Mouse (Mus musculus): ENCODE measurements around the gene Bhlha9. TPM values are rescaled to one million over a fixed set of nuclear protein-coding genes. Genes with fewer than 3 reads are reported as not detected.

Bhlha9 gene
- total and polyA plus RNA-seq, 3 experiments: not detected

GRCm38 (mm10) chr11:76707656-76708055, 35.4 kb downstream of the Bhlha9 start:
- no peaks in the 10 kb centered on the region for H3K36me3 ChIP-seq (replicated peaks in 1 of 2; ENCODE audit: control insufficient read depth in 1 of 2, insufficient read depth in 1 of 2, low read length in 1 of 2)
- dilution Hi-C loops (cut with MboI; ENCODE audit: extremely low pct_ligation_motif_present, extremely low pct_unique_long_range_greater_than_20kb, low sequenced_read_pairs) (no loop called here), in situ Hi-C loops (cut with MboI; ENCODE audit: low pct_ligation_motif_present, low pct_unique_long_range_greater_than_20kb, low sequenced_read_pairs) (no loop called here)
- no peak overlapping the region for H3K9ac ChIP-seq (ENCODE audit: insufficient read depth, low read depth)
- peaks cover 8% of the 10 kb centered on the region for H3K9me3 ChIP-seq (replicated peaks; ENCODE audit: low read length)
- peaks cover 58% of the 10 kb centered on the region for H3K27me3 ChIP-seq (replicated peaks)
- TF ChIP-seq MAFK (IDR thresholded peaks at IDR 0.05; ENCODE audit: insufficient replicate concordance, low read length): no peak
- TF ChIP-seq GABPA (IDR thresholded peaks at IDR 0.05; ENCODE audit: insufficient replicate concordance, low read depth, low read length): no peak
- TF ChIP-seq JUND (conservative IDR thresholded peaks at IDR 0.05; ENCODE audit: low read depth, low read length): no peak
- TF ChIP-seq NELFE (IDR thresholded peaks at IDR 0.05; ENCODE audit: low read depth, low read length): no peak
- TF ChIP-seq SIN3A (IDR thresholded peaks at IDR 0.05; ENCODE audit: low read length): no peak
- no peak for TF ChIP-seq CTCF (conservative IDR thresholded peaks at IDR 0.05 in 1 of 2, IDR thresholded peaks at IDR 0.05 in 1 of 2; ENCODE audit: low read depth in 2 of 2, low read length in 2 of 2)
- no peak for TF ChIP-seq E2F4 (IDR thresholded peaks at IDR 0.05; ENCODE audit: insufficient replicate concordance, low read depth, low read length)
- TF ChIP-seq JUN (IDR thresholded peaks at IDR 0.05; ENCODE audit: insufficient read depth, low read depth, low read length): no peak
- no peak for TF ChIP-seq ELF1 (IDR thresholded peaks at IDR 0.05; ENCODE audit: low read depth, low read length)
- TF ChIP-seq MEF2A (IDR thresholded peaks at IDR 0.05; ENCODE audit: borderline replicate concordance, low read depth, low read length): no peak
- no peak for TF ChIP-seq POLR2AphosphoS2 (IDR thresholded peaks at IDR 0.05; ENCODE audit: low read depth, low read length)
- no peak for TF ChIP-seq USF2 (conservative IDR thresholded peaks at IDR 0.05; ENCODE audit: low read depth, low read length)
- TF ChIP-seq ZNF384 (IDR thresholded peaks at IDR 0.05; ENCODE audit: low read depth, low read length): no peak
- no peak for TF ChIP-seq MXI1 (IDR thresholded peaks at IDR 0.05; ENCODE audit: low read depth, low read length)
- TF ChIP-seq POLR2A (IDR thresholded peaks at IDR 0.05; ENCODE audit: low read depth, low read length): no peak
- no peak for TF ChIP-seq CHD2 (IDR thresholded peaks at IDR 0.05; ENCODE audit: low read length)
- TF ChIP-seq MAZ (IDR thresholded peaks at IDR 0.05; ENCODE audit: low read depth, low read length): no peak
- no peak for TF ChIP-seq UBTF (IDR thresholded peaks at IDR 0.05; ENCODE audit: low read depth, low read length)
- no peak overlapping the region for H3K4me3 ChIP-seq (replicated peaks in 1 of 3; ENCODE audit: low read depth in 2 of 3, low read length in 2 of 3, poor library complexity in 1 of 3)
- H3K27ac ChIP-seq (ENCODE audit: insufficient read depth, low read depth): no peak overlapping the region
- H3K79me2 ChIP-seq (replicated peaks; ENCODE audit: control insufficient read depth, extremely low read depth, insufficient read depth, poor library complexity, severe bottlenecking): no peaks in the 10 kb centered on the region
- DNase-seq (ENCODE audit: extremely low read depth): no peak
- no peak overlapping the region for H3K4me2 ChIP-seq (ENCODE audit: insufficient read depth, low read depth, poor library complexity, severe bottlenecking)
- H3K4me1 ChIP-seq (ENCODE audit: control insufficient read depth in 1 of 2, insufficient read depth in 2 of 2): peaks cover 4 to 10% of the 10 kb centered on the region in 2 experiments

- Histone ChIP-seq H3K4me2 (ENCODE audit: insufficient read depth, low read depth, poor library complexity, severe bottlenecking) (no peak overlapping the region), H3K9ac (ENCODE audit: insufficient read depth, low read depth) (no peak overlapping the region), H3K4me3 (replicated peaks in 1 of 3; ENCODE audit: low read depth in 2 of 3, low read length in 2 of 3, poor library complexity in 1 of 3) (no peak overlapping the region), H3K9me3 (replicated peaks; ENCODE audit: low read length) (peaks cover 8% of the 10 kb centered on the region), H3K27ac (ENCODE audit: insufficient read depth, low read depth) (no peak overlapping the region), H3K4me1 (ENCODE audit: control insufficient read depth in 1 of 2, insufficient read depth in 2 of 2) (peaks cover 4 to 10% of the 10 kb centered on the region in 2 experiments), H3K27me3 (replicated peaks) (peaks cover 58% of the 10 kb centered on the region), H3K79me2 (replicated peaks; ENCODE audit: control insufficient read depth, extremely low read depth, insufficient read depth, poor library complexity, severe bottlenecking) (no peaks in the 10 kb centered on the region), H3K36me3 (replicated peaks in 1 of 2; ENCODE audit: control insufficient read depth in 1 of 2, insufficient read depth in 1 of 2, low read length in 1 of 2) (no peaks in the 10 kb centered on the region)
- in situ Hi-C loops (cut with MboI; ENCODE audit: low pct_ligation_motif_present, low pct_unique_long_range_greater_than_20kb, low sequenced_read_pairs): no loop called here
- DNase-seq (ENCODE audit: extremely low read depth): no peak
- TF ChIP-seq ZNF384 (IDR thresholded peaks at IDR 0.05; ENCODE audit: low read depth, low read length) (no peak), JUN (IDR thresholded peaks at IDR 0.05; ENCODE audit: insufficient read depth, low read depth, low read length) (no peak), HCFC1 (IDR thresholded peaks at IDR 0.05; ENCODE audit: low read depth, low read length) (no peak), CHD1 (IDR thresholded peaks at IDR 0.05; ENCODE audit: low read depth, low read length) (no peak), SMC3 (IDR thresholded peaks at IDR 0.05; ENCODE audit: low read depth, low read length) (no peak), PAX5 (IDR thresholded peaks at IDR 0.05; ENCODE audit: low read length) (no peak), E2F4 (IDR thresholded peaks at IDR 0.05; ENCODE audit: insufficient replicate concordance, low read depth, low read length) (no peak), BHLHE40 (IDR thresholded peaks at IDR 0.05; ENCODE audit: low read depth, low read length) (no peak), MXI1 (IDR thresholded peaks at IDR 0.05; ENCODE audit: low read depth, low read length) (no peak), MYC (IDR thresholded peaks at IDR 0.05; ENCODE audit: low read depth, low read length) (no peak), POLR2AphosphoS2 (IDR thresholded peaks at IDR 0.05; ENCODE audit: low read depth, low read length) (no peak)
- dilution Hi-C loops (cut with MboI; ENCODE audit: extremely low pct_ligation_motif_present, extremely low pct_unique_long_range_greater_than_20kb, low sequenced_read_pairs): no loop called here
Observed at GRCm38 (mm10) chr11:76708066-76708465, 35.8 kb downstream of the Bhlha9 start.

Data from CH12.LX (cell line).